Mouse (Mus musculus) heart, embryonic 15.5 days (tissue): ENCODE results near the gene Abca8b. TPM values are rescaled to one million over a fixed set of nuclear protein-coding genes. Genes with fewer than 3 reads are reported as not detected.
"Not testable (repeated sequence)": the region's sequence is repeated elsewhere in the genome, so short reads cannot be mapped to it uniquely, and the experiment has no call there.

Experiments used
- ATAC-seq: fragments of 200-750 bp; cut with Nextera tagmentation; replicated peaks from 2 replicates; pipeline ENCODE4 v1.8.0; 2017; ENCODE audit warnings: low read depth, moderate TSS enrichment; ENCODE audit not compliant: insufficient number of reproducible peaks, insufficient read depth, low FRiP score
- H3K27ac ChIP-seq: fragments of 300-500 bp; sonication (generic); 2 replicates; pipeline ENCODE4 v1.5.1; 2015; ENCODE audit warnings: mild to moderate bottlenecking, inconsistent platforms
- H3K27me3 ChIP-seq: fragments of 300-500 bp; sonication (generic); 2 replicates; pipeline ENCODE4 v1.6.1; 2015; ENCODE audit warnings: inconsistent platforms
- H3K36me3 ChIP-seq: fragments of 300-500 bp; sonication (generic); 2 replicates; pipeline ENCODE4 v1.6.1; 2015; ENCODE audit warnings: mild to moderate bottlenecking, inconsistent platforms
- H3K4me1 ChIP-seq: fragments of 300-500 bp; sonication (generic); replicated peaks from 2 replicates; pipeline ENCODE4 v1.6.1; 2015; ENCODE audit warnings: inconsistent platforms
- H3K4me2 ChIP-seq: fragments of 300-500 bp; sonication (generic); 2 replicates; pipeline ENCODE4 v1.6.1; 2015; ENCODE audit warnings: inconsistent platforms, mild to moderate bottlenecking, moderate library complexity
- H3K4me3 ChIP-seq: fragments of 300-500 bp; sonication (generic); 2 replicates; pipeline ENCODE4 v1.5.1; 2015; ENCODE audit warnings: mild to moderate bottlenecking, inconsistent platforms
- H3K9ac ChIP-seq: fragments of 300-500 bp; sonication (generic); 2 replicates; pipeline ENCODE4 v1.6.1; 2015; ENCODE audit warnings: mild to moderate bottlenecking, inconsistent platforms
- H3K9me3 ChIP-seq: fragments of 300-500 bp; sonication (generic); replicated peaks from 2 replicates; pipeline ENCODE4 v1.6.1; 2016; ENCODE audit warnings: inconsistent platforms
- WGBS: fragments of 180-500 bp; shearing (Covaris S2); methylation state at CpG from one replicate; pipeline ENCODE4 v1.1.7; 2015; ENCODE audit warnings: mixed read lengths; 5-methylcytosine and 5-hydroxymethylcytosine counted together
- polyA plus RNA-seq: library from polyadenylated mRNA; unstranded; fragments of >200 nt; fragmentation: Nextera tagmentation; extraction: Ambion mirVana; gene quantifications from 2 replicates; pipeline ENCODE4 v1.2.1, GENCODE M21; 2015

The Abca8b gene
- polyA plus RNA-seq, 1 experiment from 2014 or later = 0.83 TPM

DNA sequence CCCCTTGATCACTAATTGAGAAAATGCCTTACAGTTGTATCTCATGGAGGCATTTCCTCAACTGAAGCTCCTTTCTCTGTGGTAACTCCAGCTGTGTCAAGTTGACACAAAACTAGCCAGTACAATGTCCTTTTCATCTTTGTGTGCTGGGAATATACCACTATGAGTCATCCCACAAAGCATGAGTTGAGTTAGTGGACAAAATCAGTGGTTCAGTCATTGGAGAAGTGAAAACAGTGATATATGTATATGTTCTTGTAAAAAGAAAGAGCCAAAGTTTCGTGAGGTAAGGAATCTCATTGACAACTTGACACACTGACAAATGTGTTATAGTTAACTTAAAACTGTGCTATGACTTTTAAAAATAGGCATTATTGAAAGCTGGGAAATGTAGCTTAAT is 83.5 kb downstream of the Abca8b start:
- H3K4me3 ChIP-seq, H3K4me2 ChIP-seq, H3K9ac ChIP-seq, H3K36me3 ChIP-seq, H3K27ac ChIP-seq, H3K4me1 ChIP-seq, ATAC-seq, H3K9me3 ChIP-seq, H3K27me3 ChIP-seq: not testable (repeated sequence)
- 69% methylated on average over 1 of the region's 1 CpGs for WGBS

- no peaks in the 10 kb centered on the region for H3K4me1 ChIP-seq
- H3K36me3 ChIP-seq = no peaks in the 10 kb centered on the region
- H3K27ac ChIP-seq = no peak overlapping the region
- H3K4me2 ChIP-seq = no peak overlapping the region
- no peak for ATAC-seq
- H3K9ac ChIP-seq = no peak overlapping the region
- H3K27me3 ChIP-seq = no peaks in the 10 kb centered on the region
- 42% methylated on average over 2 of the region's 2 CpGs for WGBS
- H3K9me3 ChIP-seq = no peaks in the 10 kb centered on the region
- no peak overlapping the region for H3K4me3 ChIP-seq
These were observed 85.8 kb downstream of the Abca8b start for GRCm38 (mm10) chr11:109909801-109910200.

GRCm38 (mm10) chr11:109908207-109909031 is 87.2 kb downstream of the Abca8b start:
- ATAC-seq = no peak

DNA sequence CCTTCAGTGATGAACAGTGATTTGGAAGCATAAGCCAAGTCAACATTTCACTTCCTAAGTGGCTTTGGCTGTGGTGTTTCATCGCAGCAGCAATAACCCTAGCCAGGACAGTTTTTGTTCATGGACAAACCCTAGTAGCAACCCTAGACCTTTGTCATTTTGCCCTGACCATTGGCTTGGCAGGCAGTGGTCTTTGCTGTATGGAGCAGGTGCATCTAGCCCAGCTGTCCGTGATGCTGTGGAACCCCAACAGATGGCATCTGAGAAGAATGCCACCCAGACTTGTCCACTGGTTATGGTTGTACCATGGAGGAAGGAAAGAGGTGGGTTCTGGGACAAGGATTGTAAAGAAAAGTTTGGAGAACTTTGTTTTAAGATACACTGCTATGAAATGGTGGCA is 88.1 kb downstream of the Abca8b start:
- no peaks in the 10 kb centered on the region for H3K4me1 ChIP-seq
- no peaks in the 10 kb centered on the region for H3K27me3 ChIP-seq
- H3K36me3 ChIP-seq = no peaks in the 10 kb centered on the region
- no peak overlapping the region for H3K4me3 ChIP-seq
- no peak overlapping the region for H3K9ac ChIP-seq
- H3K4me2 ChIP-seq = no peak overlapping the region
- WGBS = 89% methylated on average over 2 of the region's 2 CpGs
- H3K9me3 ChIP-seq = no peaks in the 10 kb centered on the region
- H3K27ac ChIP-seq = no peak overlapping the region
- ATAC-seq = no peak

More at GRCm38 (mm10) chr11:109908207-109909031, 87.2 kb downstream of the Abca8b start:
- H3K36me3 ChIP-seq = no peaks in the 10 kb centered on the region
- H3K4me3 ChIP-seq = no peak overlapping the region
- no peak overlapping the region for H3K9ac ChIP-seq
- no peaks in the 10 kb centered on the region for H3K27me3 ChIP-seq
- H3K27ac ChIP-seq = no peak overlapping the region
- WGBS = 68% methylated on average over 10 of the region's 10 CpGs
- no peak overlapping the region for H3K4me2 ChIP-seq
- no peaks in the 10 kb centered on the region for H3K4me1 ChIP-seq
- H3K9me3 ChIP-seq = no peaks in the 10 kb centered on the region

GRCm38 (mm10) chr11:109902616-109903598 is 92.7 kb downstream of the Abca8b start:
- Histone ChIP-seq H3K9me3 (no peaks in the 10 kb centered on the region), H3K4me1 (no peaks in the 10 kb centered on the region), H3K27ac (peak overlapping the region; percentile 34; the same call in 1 of the 2 replicates), H3K9ac (no peak overlapping the region), H3K4me3 (no peak overlapping the region), H3K4me2 (no peak overlapping the region), H3K27me3 (no peaks in the 10 kb centered on the region), H3K36me3 (no peaks in the 10 kb centered on the region)
- 41% methylated on average over 6 of the region's 6 CpGs for WGBS
- no peak for ATAC-seq

- H3K9ac ChIP-seq = no peak overlapping the region
- WGBS = 31% methylated on average over 4 of the region's 4 CpGs
- H3K36me3 ChIP-seq = no peaks in the 10 kb centered on the region
- H3K27ac ChIP-seq = no peak overlapping the region
- no peak for ATAC-seq
- no peak overlapping the region for H3K4me2 ChIP-seq
- H3K9me3 ChIP-seq = no peaks in the 10 kb centered on the region
- H3K4me1 ChIP-seq = no peaks in the 10 kb centered on the region
- H3K4me3 ChIP-seq = no peak overlapping the region
- H3K27me3 ChIP-seq = no peaks in the 10 kb centered on the region
These were observed 95.0 kb downstream of the Abca8b start for GRCm38 (mm10) chr11:109900491-109901241.

DNA sequence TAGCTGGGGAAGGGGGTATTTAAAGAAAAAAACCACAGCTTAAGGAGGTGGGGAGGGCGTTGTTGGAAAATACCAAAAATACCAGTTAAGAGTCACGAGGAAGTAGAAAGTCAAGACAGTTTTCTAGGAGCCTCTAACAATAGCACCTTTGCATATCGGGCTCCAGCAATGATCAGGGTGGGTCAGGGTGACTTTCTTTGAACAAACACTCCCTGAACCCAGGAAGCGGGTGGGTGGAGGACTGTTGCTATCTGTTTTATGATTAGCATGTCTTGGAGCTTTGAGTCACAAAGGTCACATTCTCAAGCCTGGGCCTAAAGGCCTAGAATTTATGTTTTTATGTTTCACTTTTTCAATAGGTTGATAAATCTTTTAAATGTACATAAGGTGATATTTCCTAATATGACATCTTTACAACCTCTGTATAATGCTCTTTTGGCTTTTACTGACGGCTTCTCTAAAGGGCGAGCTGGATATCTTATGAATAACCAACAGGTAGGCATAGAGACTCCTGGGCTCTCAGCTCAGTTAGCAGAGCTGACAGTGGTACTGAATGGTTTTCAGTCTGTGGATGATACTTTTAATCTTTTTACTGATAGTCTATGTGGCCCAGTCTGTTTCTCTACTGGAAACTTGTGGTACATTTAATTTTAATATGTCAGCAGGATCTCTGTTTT is 96.7 kb downstream of the Abca8b start:
- no peaks in the 10 kb centered on the region for H3K9me3 ChIP-seq
- no peaks in the 10 kb centered on the region for H3K36me3 ChIP-seq
- no peak for ATAC-seq
- WGBS = 78% methylated on average over 6 of the region's 6 CpGs
- H3K27me3 ChIP-seq = no peaks in the 10 kb centered on the region
- no peak overlapping the region for H3K4me3 ChIP-seq
- no peak overlapping the region for H3K27ac ChIP-seq
- no peak overlapping the region for H3K4me2 ChIP-seq
- H3K9ac ChIP-seq = no peak overlapping the region
- no peaks in the 10 kb centered on the region for H3K4me1 ChIP-seq

GRCm38 (mm10) chr11:109895952-109896530 is 99.6 kb downstream of the Abca8b start:
- no peak overlapping the region for H3K4me2 ChIP-seq
- no peaks in the 10 kb centered on the region for H3K4me1 ChIP-seq
- H3K36me3 ChIP-seq = no peaks in the 10 kb centered on the region
- no peaks in the 10 kb centered on the region for H3K9me3 ChIP-seq
- no peak for ATAC-seq
- 63% methylated on average over 6 of the region's 6 CpGs for whole genome bisulfite sequencing
- H3K27ac ChIP-seq = 0 out of 2 replicates have a peak overlapping the region, but pooled peaks have one; percentile 13
- H3K9ac ChIP-seq = no peak overlapping the region
- H3K27me3 ChIP-seq = no peaks in the 10 kb centered on the region
- no peak overlapping the region for H3K4me3 ChIP-seq

GRCm38 (mm10) chr11:109895496-109895895 is 100.1 kb downstream of the Abca8b start:
- Histone ChIP-seq H3K27me3 (no peaks in the 10 kb centered on the region), H3K9me3 (no peaks in the 10 kb centered on the region), H3K4me1 (no peaks in the 10 kb centered on the region), H3K4me2 (no peak overlapping the region), H3K9ac (no peak overlapping the region), H3K36me3 (no peaks in the 10 kb centered on the region), H3K4me3 (no peak overlapping the region), H3K27ac (0 out of 2 replicates have a peak overlapping the region, but pooled peaks have one; percentile 35)
- ATAC-seq = no peak
- WGBS = 50% methylated on average over 4 of the region's 4 CpGs
